Mouse (Mus musculus) heart, postnatal 0 days (tissue): Measurements from ENCODE around the gene Hoxa11.

Experiments
- CTCF ChIP-seq: IDR thresholded peaks from 2 replicates; pipeline ENCODE4 v1.5.1; 2016; ENCODE audit warnings: antibody characterized with exemption, control low read depth, low read depth
- EP300 ChIP-seq: IDR thresholded peaks from 2 replicates; pipeline ENCODE4 v1.6.1; 2016; ENCODE audit warnings: antibody characterized with exemption, low read depth

DNA sequence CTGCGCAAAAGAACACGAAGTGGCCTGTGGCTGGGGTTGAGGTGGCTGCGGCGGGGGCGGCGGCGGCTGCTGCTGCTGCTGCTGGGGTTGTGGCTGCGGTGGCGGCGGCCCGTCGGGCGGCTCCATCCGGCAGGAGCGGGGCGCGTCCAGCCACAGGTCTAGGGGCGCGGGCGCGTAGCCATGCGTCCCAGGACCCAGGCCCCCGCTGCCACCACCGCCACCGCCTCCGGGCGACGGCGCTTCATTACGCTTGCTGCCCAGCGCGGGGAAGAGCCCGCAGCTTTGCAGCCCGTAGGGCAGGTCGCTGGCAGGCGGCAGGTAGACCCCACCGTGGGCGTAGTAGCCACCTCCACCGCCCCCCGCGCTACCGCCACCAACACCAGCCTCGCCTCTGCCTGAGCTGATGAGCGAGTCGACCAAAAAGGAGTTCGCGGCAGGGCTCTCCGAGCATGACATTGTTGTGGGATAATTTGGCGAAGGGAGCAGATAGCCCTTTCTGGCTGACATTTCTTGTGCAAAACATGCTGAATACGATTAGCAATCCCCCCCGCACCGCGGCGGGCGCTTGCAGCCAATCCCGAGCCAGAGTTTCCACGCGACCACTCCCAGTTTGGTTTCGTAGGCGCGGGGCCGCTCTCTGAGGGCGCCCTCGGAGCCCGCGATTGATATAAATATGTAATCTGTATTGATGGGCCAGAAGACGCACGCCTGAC lies 11.0 kb downstream of the Hoxa11 start:
- TF ChIP-seq EP300 = no peak
- no peak for TF ChIP-seq CTCF
